ENCODE assay signal across 19 mouse cellular contexts in the genomic region with DNA sequence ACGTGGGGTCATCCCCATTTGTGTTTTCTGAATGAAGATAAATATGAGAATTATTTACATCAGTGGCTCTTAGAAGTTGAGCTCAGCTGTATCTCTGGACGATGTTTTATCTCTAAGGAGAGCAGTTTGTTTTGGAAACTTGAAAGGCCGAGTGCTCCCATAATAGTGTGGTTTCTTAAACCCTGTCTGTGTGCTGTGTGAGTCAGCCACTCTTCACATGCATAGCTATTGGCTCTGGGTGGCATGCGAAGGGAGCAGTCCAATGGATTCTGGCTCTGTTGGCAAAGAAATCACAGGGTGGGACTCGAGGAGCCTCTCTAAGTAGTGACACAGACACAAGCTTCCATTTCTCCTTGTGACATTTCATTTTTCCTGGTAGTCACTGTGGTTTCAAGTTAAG.
DNase-seq lines count a peak whose midpoint lies in the region; ATAC-seq and TF ChIP-seq lines count a peak whose summit lies in the region.
"Had no signal": no experiment of that assay in that cellular context is flagged by ENCODE, and none has a peak within 500 bp of the region (broad histone marks: within the 10 kb centered on the region; RNA-seq: fewer than 3 reads in every experiment).

No protein-coding gene starts in this region.

- H3K9me3 ChIP-seq in embryonic facial prominence, embryonic 13.5 days: no peaks in the 10 kb centered on the region
- H3K9me3 ChIP-seq in embryonic facial prominence, embryonic 10.5 days: no peaks in the 10 kb centered on the region
- no peaks in the 10 kb centered on the region for H3K9me3 ChIP-seq in midbrain, embryonic 13.5 days
- H3K9me3 ChIP-seq: forebrain, embryonic 12.5 days; liver, embryonic 15.5 days; neural tube, embryonic 12.5 days had no signal

- no peak overlapping the region for H3K4me3 ChIP-seq in embryonic facial prominence, embryonic 13.5 days
- no peak overlapping the region for H3K4me3 ChIP-seq in embryonic facial prominence, embryonic 10.5 days
- H3K4me3 ChIP-seq in midbrain, embryonic 13.5 days (replicated peaks): no peak overlapping the region
- H3K4me3 ChIP-seq in thymus, adult 2 months (ENCODE audit: control insufficient read depth, insufficient read depth, low read length): no peak overlapping the region
- H3K4me3 ChIP-seq: forebrain, embryonic 12.5 days; liver, embryonic 15.5 days; megakaryocyte, embryonic 14.5 days; neural tube, embryonic 12.5 days had no signal

- peaks cover 4% of the 10 kb centered on the region; the same call in 1 of the 2 replicates for H3K27me3 ChIP-seq in embryonic facial prominence, embryonic 13.5 days
- no peaks in the 10 kb centered on the region for H3K27me3 ChIP-seq in embryonic facial prominence, embryonic 10.5 days (replicated peaks; ENCODE audit: low read depth, poor library complexity, severe bottlenecking)
- no peaks in the 10 kb centered on the region for H3K27me3 ChIP-seq in midbrain, embryonic 13.5 days
- H3K27me3 ChIP-seq in thymus, adult 2 months (ENCODE audit: control insufficient read depth, insufficient read depth, low read length): no peaks in the 10 kb centered on the region
- H3K27me3 ChIP-seq: CH12.LX; forebrain, embryonic 12.5 days; liver, embryonic 15.5 days; megakaryocyte, embryonic 14.5 days; neural tube, embryonic 12.5 days had no signal

- H3K4me2 ChIP-seq in embryonic facial prominence, embryonic 13.5 days: no peak overlapping the region
- H3K4me2 ChIP-seq in midbrain, embryonic 13.5 days (replicated peaks): no peak overlapping the region
- H3K4me2 ChIP-seq: forebrain, embryonic 12.5 days; liver, embryonic 15.5 days; neural tube, embryonic 12.5 days had no signal

- WGBS in embryonic facial prominence, embryonic 13.5 days: 53% methylated on average over 5 of the region's 5 CpGs
- 72% methylated on average over 5 of the region's 5 CpGs for WGBS in embryonic facial prominence, embryonic 10.5 days
- 73% methylated on average over 5 of the region's 5 CpGs for WGBS in midbrain, embryonic 13.5 days
- WGBS in thymus, adult 2 months: 83% methylated on average over 5 of the region's 5 CpGs

- TF ChIP-seq CTCF in thymus, adult 2 months (IDR thresholded peaks at IDR 0.05; ENCODE audit: borderline replicate concordance, control insufficient read depth, extremely low read depth, insufficient read depth, low read length, poor library complexity): no peak

- no peak for ATAC-seq in embryonic facial prominence, embryonic 13.5 days (ENCODE audit: insufficient number of reproducible peaks, insufficient read depth, low FRiP score, low TSS enrichment, low read depth)
- no peak for ATAC-seq in midbrain, embryonic 13.5 days
- ATAC-seq: midbrain, embryonic 16.5 days had no signal

- intact Hi-C loops in heart, postnatal 25 days (cut with DNase I): no loop called here

- H3K4me1 ChIP-seq in embryonic facial prominence, embryonic 13.5 days: peaks cover 15% of the 10 kb centered on the region
- H3K4me1 ChIP-seq in embryonic facial prominence, embryonic 10.5 days: peaks cover 10% of the 10 kb centered on the region
- peaks cover 5% of the 10 kb centered on the region for H3K4me1 ChIP-seq in midbrain, embryonic 13.5 days (replicated peaks)
- no peaks in the 10 kb centered on the region for H3K4me1 ChIP-seq in thymus, adult 2 months (replicated peaks; ENCODE audit: control insufficient read depth, insufficient read depth, low read length)
- H3K4me1 ChIP-seq: liver, embryonic 15.5 days; megakaryocyte, embryonic 14.5 days; neural tube, embryonic 12.5 days had no signal

- no peak for DNase-seq in embryonic facial prominence, embryonic 10.5 days (ENCODE audit: low spot score)
- peak; percentile 54 for DNase-seq in ovary, adult 18-20 months (ENCODE audit: low spot score)
- no peak for DNase-seq in ovary, postnatal 36 days (ENCODE audit: low spot score)
- DNase-seq in lung, postnatal 25 days (ENCODE audit: low spot score): peak; percentile 18
- no peak for DNase-seq in heart, postnatal 25 days (ENCODE audit: low spot score)
- DNase-seq in thymus, adult 2 months: no peak
- DNase-seq: adrenal gland, postnatal 10 days; cerebellum, adult 11-12 months; gastrocnemius, postnatal 25 days; kidney, adult 8-10 months; kidney, postnatal 25 days had no signal

- no peak for TF ChIP-seq POLR2A in thymus, adult 2 months (IDR thresholded peaks at IDR 0.05; ENCODE audit: control insufficient read depth, extremely low read depth, insufficient read depth, low read length, poor library complexity)

- no peaks in the 10 kb centered on the region for H3K36me3 ChIP-seq in embryonic facial prominence, embryonic 13.5 days
- no peaks in the 10 kb centered on the region for H3K36me3 ChIP-seq in embryonic facial prominence, embryonic 10.5 days (replicated peaks)
- no peaks in the 10 kb centered on the region for H3K36me3 ChIP-seq in midbrain, embryonic 13.5 days
- H3K36me3 ChIP-seq in thymus, adult 2 months (ENCODE audit: control insufficient read depth, insufficient read depth, low read length): no peaks in the 10 kb centered on the region
- H3K36me3 ChIP-seq: forebrain, embryonic 12.5 days; liver, embryonic 15.5 days; neural tube, embryonic 12.5 days had no signal

- H3K9ac ChIP-seq in embryonic facial prominence, embryonic 13.5 days: no peak overlapping the region
- no peak overlapping the region for H3K9ac ChIP-seq in midbrain, embryonic 13.5 days (replicated peaks)
- H3K9ac ChIP-seq: forebrain, embryonic 12.5 days; liver, embryonic 15.5 days; neural tube, embryonic 12.5 days had no signal

- H3K27ac ChIP-seq in embryonic facial prominence, embryonic 13.5 days: 0 out of 2 replicates have a peak overlapping the region, but pooled peaks have one; percentile 22
- H3K27ac ChIP-seq in embryonic facial prominence, embryonic 10.5 days (replicated peaks): no peak overlapping the region
- H3K27ac ChIP-seq in midbrain, embryonic 13.5 days: no peak overlapping the region
- no peak overlapping the region for H3K27ac ChIP-seq in thymus, adult 2 months (ENCODE audit: control insufficient read depth, insufficient read depth, low read length)
- H3K27ac ChIP-seq: forebrain, embryonic 12.5 days; liver, embryonic 15.5 days; neural tube, embryonic 12.5 days had no signal

Comparison
In these comparisons a context has a peak if more than half of its experiments do, and no peak if none do; other contexts are left out.
1. DNase-seq: peak in ovary, adult 18-20 months (single experiment) and lung, postnatal 25 days (single experiment); none in embryonic facial prominence, embryonic 10.5 days (single experiment), ovary, postnatal 36 days (single experiment), heart, postnatal 25 days (single experiment) and thymus, adult 2 months (single experiment).